Mouse (Mus musculus): ENCODE measurements at regions not wholly inside any gene's neighbourhood (a gene's known extent, or its start where the extent isn't known, plus 50 kb on each side); places are given as distances from the start of the nearest gene placed in this dataset.
"Not testable (repeated sequence)": the region's sequence is repeated elsewhere in the genome, so short reads cannot be mapped to it uniquely, and the experiment has no call there.

GRCm38 (mm10) chr14:76940507-76940906 is 96.1 kb upstream of the Ccdc122 start:
- H3K27me3 ChIP-seq, result no peaks in the 10 kb centered on the region
- DNase-seq (ENCODE audit: low read depth, low spot score) (no peak), ATAC-seq (no peak)
- POLR2A ChIA-PET, result interaction anchor here (1.0 kb wide), 1 partner anchor 9 kb away, joined by 3 read pairs; no protein-coding TSS in a partner anchor
- CTCF ChIA-PET, result interaction anchor here (0.6 to 1.8 kb wide), 2 partner anchors 11 to 68 kb away, joined by 4 to 7 read pairs; no protein-coding TSS in a partner anchor
- in situ Hi-C loops (cut with MboI; ENCODE audit: low pct_unique_long_range_greater_than_20kb), result no loop called here
- no peak for TF ChIP-seq CTCF (IDR thresholded peaks at IDR 0.05)

GRCm38 (mm10) chr14:76936671-76937070 is 99.9 kb upstream of the Ccdc122 start:
- CTCF ChIA-PET, result interaction anchor here (1.0 to 1.1 kb wide), 2 partner anchors 12 to 30 kb away, joined by 3 read pairs; no protein-coding TSS in a partner anchor

GRCm38 (mm10) chr14:76936051-76936450 is 100.5 kb upstream of the Ccdc122 start:
- in situ Hi-C loops (cut with MboI; ENCODE audit: low pct_unique_long_range_greater_than_20kb); H3K27me3 ChIP-seq; ATAC-seq; DNase-seq (ENCODE audit: low read depth, low spot score): not testable (repeated sequence)
- POLR2A ChIA-PET, result interaction anchor here (1.0 kb wide), 1 partner anchor 20 kb away, joined by 3 read pairs; no protein-coding TSS in a partner anchor
- CTCF ChIA-PET, result interaction anchor here (0.8 to 1.2 kb wide), 4 partner anchors 10 to 42 kb away, joined by 3 read pairs; no protein-coding TSS in a partner anchor

More at GRCm38 (mm10) chr14:76936671-76937070, 99.9 kb upstream of the Ccdc122 start:
- ATAC-seq (no peak), DNase-seq (ENCODE audit: low read depth, low spot score) (no peak)
- no peaks in the 10 kb centered on the region for H3K27me3 ChIP-seq
- no peak for TF ChIP-seq CTCF (IDR thresholded peaks at IDR 0.05)
- POLR2A ChIA-PET, result no interaction called here
- in situ Hi-C loops (cut with MboI; ENCODE audit: low pct_unique_long_range_greater_than_20kb), result no loop called here

- in situ Hi-C loops (cut with MboI; ENCODE audit: low pct_unique_long_range_greater_than_20kb), result no loop called here
- DNase-seq (ENCODE audit: low read depth, low spot score), result no peak
- H3K27me3 ChIP-seq, result no peaks in the 10 kb centered on the region
- POLR2A ChIA-PET, result interaction anchor here (1.0 kb wide), 1 partner anchor 19 kb away, joined by 3 read pairs; no protein-coding TSS in a partner anchor
- CTCF ChIA-PET, result interaction anchor here (0.8 to 1.7 kb wide), 6 partner anchors 11 to 42 kb away, joined by 3 to 5 read pairs (median 3); no protein-coding TSS in a partner anchor
- ATAC-seq, result no peak
- no peak for TF ChIP-seq CTCF (IDR thresholded peaks at IDR 0.05)
Measured at GRCm38 (mm10) chr14:76935453-76935852, 101.1 kb upstream of the Ccdc122 start.

GRCm38 (mm10) chr14:76932890-76933289 is 103.7 kb upstream of the Ccdc122 start:
- ATAC-seq, result peak; percentile 57
- ChIA-PET CTCF (interaction anchor here (0.7 to 2.9 kb wide), 12 partner anchors 10 to 310 kb away, joined by 3 to 9 read pairs (median 3); no protein-coding TSS in a partner anchor), POLR2A (interaction anchor here (0.6 to 3.2 kb wide), 5 partner anchors 13 to 428 kb away, joined by 3 to 20 read pairs (median 6); no protein-coding TSS in a partner anchor)
- no peaks in the 10 kb centered on the region for H3K27me3 ChIP-seq
- no peak for DNase-seq (ENCODE audit: low read depth, low spot score)
- in situ Hi-C loops (cut with MboI; ENCODE audit: low pct_unique_long_range_greater_than_20kb), result no loop called here
- TF ChIP-seq CTCF (IDR thresholded peaks at IDR 0.05), result no peak

- POLR2A ChIA-PET, result interaction anchor here (0.6 to 3.2 kb wide), 6 partner anchors 9 to 426 kb away, joined by 3 to 20 read pairs (median 4); no protein-coding TSS in a partner anchor
- CTCF ChIA-PET, result interaction anchor here (1.1 to 2.3 kb wide), 6 partner anchors 11 to 156 kb away, joined by 3 to 9 read pairs (median 4); no protein-coding TSS in a partner anchor
- in situ Hi-C loops (cut with MboI; ENCODE audit: low pct_unique_long_range_greater_than_20kb), result no loop called here
- DNase-seq (ENCODE audit: low read depth, low spot score) (no peak), ATAC-seq (no peak)
- no peaks in the 10 kb centered on the region for H3K27me3 ChIP-seq
- no peak for TF ChIP-seq CTCF (IDR thresholded peaks at IDR 0.05)
Measured at GRCm38 (mm10) chr14:76931398-76931797, 105.2 kb upstream of the Ccdc122 start.

GRCm38 (mm10) chr14:76929562-76929961 is 107.0 kb upstream of the Ccdc122 start:
- TF ChIP-seq CTCF (IDR thresholded peaks at IDR 0.05), result no peak
- CTCF ChIA-PET, result no interaction called here
- no peaks in the 10 kb centered on the region for H3K27me3 ChIP-seq
- DNase-seq (ENCODE audit: low read depth, low spot score), result no peak
- in situ Hi-C loops (cut with MboI; ENCODE audit: low pct_unique_long_range_greater_than_20kb), result no loop called here
- no peak for ATAC-seq
- POLR2A ChIA-PET, result interaction anchor here (2.4 kb wide), 1 partner anchor 422 kb away, joined by 5 read pairs; no protein-coding TSS in a partner anchor

- ChIA-PET POLR2A (interaction anchor here (1.0 to 3.5 kb wide), 3 partner anchors 15 to 421 kb away, joined by 3 to 17 read pairs (median 5); no protein-coding TSS in a partner anchor), CTCF (interaction anchor here (0.8 kb wide), 1 partner anchor 25 kb away, joined by 3 read pairs; no protein-coding TSS in a partner anchor)
- in situ Hi-C loops (cut with MboI; ENCODE audit: low pct_unique_long_range_greater_than_20kb), result no loop called here
- TF ChIP-seq CTCF (IDR thresholded peaks at IDR 0.05), result no peak
- DNase-seq (ENCODE audit: low read depth, low spot score), result no peak
- H3K27me3 ChIP-seq, result no peaks in the 10 kb centered on the region
- ATAC-seq, result no peak
Measured at GRCm38 (mm10) chr14:76928706-76929105, 107.9 kb upstream of the Ccdc122 start.

GRCm38 (mm10) chr14:76927245-76927806 is 109.2 kb upstream of the Ccdc122 start:
- ATAC-seq (peak; percentile 93), DNase-seq (ENCODE audit: low read depth, low spot score) (peak; percentile 81)
- CTCF ChIA-PET, result interaction anchor here (0.8 to 4.7 kb wide), 4 partner anchors 12 to 110 kb away, joined by 3 to 19 read pairs (median 3); no protein-coding TSS in a partner anchor
- H3K27me3 ChIP-seq, result no peaks in the 10 kb centered on the region
- POLR2A ChIA-PET, result interaction anchor here (0.5 to 3.5 kb wide), 9 partner anchors 14 to 422 kb away, joined by 3 to 17 read pairs (median 3); no protein-coding TSS in a partner anchor
- in situ Hi-C loops (cut with MboI; ENCODE audit: low pct_unique_long_range_greater_than_20kb), result no loop called here
- no peak for TF ChIP-seq CTCF (IDR thresholded peaks at IDR 0.05)

GRCm38 (mm10) chr14:76926416-76926815 is 110.2 kb upstream of the Ccdc122 start:
- in situ Hi-C loops (cut with MboI; ENCODE audit: low pct_unique_long_range_greater_than_20kb), result no loop called here
- TF ChIP-seq CTCF (IDR thresholded peaks at IDR 0.05), result no peak
- DNase-seq (ENCODE audit: low read depth, low spot score) (no peak), ATAC-seq (no peak)
- no peaks in the 10 kb centered on the region for H3K27me3 ChIP-seq
- ChIA-PET POLR2A (interaction anchor here (1.0 to 3.5 kb wide), 6 partner anchors 13 to 420 kb away, joined by 3 to 17 read pairs (median 3); no protein-coding TSS in a partner anchor), CTCF (interaction anchor here (1.1 to 4.7 kb wide), 5 partner anchors 11 to 211 kb away, joined by 3 to 19 read pairs (median 3); no protein-coding TSS in a partner anchor)
